Mouse (Mus musculus) stomach, embryonic 15.5 days (tissue): ENCODE measurements around the gene Glod4. TPM values are rescaled to one million over a fixed set of nuclear protein-coding genes. Genes with fewer than 3 reads are reported as not detected.

Experiments used
- ATAC-seq: fragments of 200-750 bp; cut with Nextera tagmentation; 2 replicates; pipeline ENCODE4 v1.8.0; 2017; ENCODE audit warnings: low read depth, moderate number of reproducible peaks, moderate TSS enrichment; ENCODE audit not compliant: insufficient read depth, low FRiP score
- H3K27ac ChIP-seq: fragments of 300-500 bp; sonication (generic); 2 replicates; pipeline ENCODE4 v1.5.1; 2015; ENCODE audit warnings: mild to moderate bottlenecking, inconsistent platforms
- H3K27me3 ChIP-seq: fragments of 300-500 bp; sonication (generic); replicated peaks from 2 replicates; pipeline ENCODE4 v1.6.1; 2015; ENCODE audit warnings: inconsistent platforms
- H3K36me3 ChIP-seq: fragments of 300-500 bp; sonication (generic); 2 replicates; pipeline ENCODE4 v1.6.1; 2015; ENCODE audit warnings: inconsistent platforms
- H3K4me1 ChIP-seq: fragments of 300-500 bp; sonication (generic); 2 replicates; pipeline ENCODE4 v1.6.1; 2015; ENCODE audit warnings: inconsistent platforms
- H3K4me2 ChIP-seq: fragments of 300-500 bp; sonication (generic); 2 replicates; pipeline ENCODE4 v1.6.1; 2015; ENCODE audit warnings: mild to moderate bottlenecking, inconsistent platforms
- H3K4me3 ChIP-seq: fragments of 300-500 bp; sonication (generic); replicated peaks from 2 replicates; pipeline ENCODE4 v1.5.1; 2015; ENCODE audit warnings: inconsistent platforms
- H3K9ac ChIP-seq: fragments of 300-500 bp; sonication (generic); 2 replicates; pipeline ENCODE4 v1.6.1; 2015; ENCODE audit warnings: inconsistent platforms
- H3K9me3 ChIP-seq: fragments of 300-500 bp; sonication (generic); 2 replicates; pipeline ENCODE4 v1.6.1; 2016; ENCODE audit warnings: inconsistent platforms
- WGBS: fragments of 180-500 bp; shearing (Covaris S2); methylation state at CpG from one replicate; pipeline ENCODE4 v1.1.7; 2015; 5-methylcytosine and 5-hydroxymethylcytosine counted together
- polyA plus RNA-seq: library from polyadenylated mRNA; unstranded; fragments of >200 nt; fragmentation: Nextera tagmentation; extraction: Ambion mirVana; gene quantifications from 2 replicates; pipeline ENCODE4 v1.2.1, GENCODE M21; 2015

Glod4 gene
- polyA plus RNA-seq, 1 experiment from 2014 or later = 119 TPM

DNA sequence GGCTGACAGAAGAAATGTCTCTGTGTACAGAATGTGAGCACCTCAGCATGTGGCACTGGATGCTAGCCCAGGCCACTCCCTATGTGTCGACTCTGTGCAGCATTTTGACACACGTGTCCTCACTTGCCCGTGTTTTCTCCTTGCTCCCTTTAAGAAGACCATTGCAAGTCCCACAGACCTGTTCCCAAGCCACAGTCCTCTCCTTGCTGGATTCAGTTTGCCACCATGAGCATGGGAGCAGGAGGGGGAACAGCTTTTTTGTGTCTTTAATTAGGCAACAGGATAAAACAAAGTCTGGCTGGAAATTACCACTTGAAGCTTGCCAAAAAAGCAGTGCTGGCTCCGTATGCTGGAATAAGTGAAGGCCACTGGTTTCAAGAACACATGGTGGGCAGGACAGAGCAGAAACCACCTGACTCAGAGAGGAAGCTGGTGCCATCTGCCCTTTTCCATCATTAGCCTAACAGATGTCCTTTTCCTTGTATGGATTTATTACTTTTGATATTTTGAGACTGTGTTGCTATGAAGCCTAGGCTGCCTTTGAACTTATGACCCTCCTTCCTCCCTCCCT is 12.0 kb upstream of the Glod4 start:
- no peak overlapping the region for H3K27ac ChIP-seq
- H3K4me3 ChIP-seq = no peak overlapping the region
- no peak overlapping the region for H3K4me2 ChIP-seq
- H3K4me1 ChIP-seq = 0 out of 2 replicates have a peak, but pooled peaks cover 5% of the 10 kb centered on the region
- H3K9me3 ChIP-seq = no peaks in the 10 kb centered on the region
- no peak for ATAC-seq
- peaks cover 8% of the 10 kb centered on the region for H3K36me3 ChIP-seq
- no peaks in the 10 kb centered on the region for H3K27me3 ChIP-seq
- no peak overlapping the region for H3K9ac ChIP-seq
- 64% methylated on average over 4 of the region's 4 CpGs for WGBS

DNA sequence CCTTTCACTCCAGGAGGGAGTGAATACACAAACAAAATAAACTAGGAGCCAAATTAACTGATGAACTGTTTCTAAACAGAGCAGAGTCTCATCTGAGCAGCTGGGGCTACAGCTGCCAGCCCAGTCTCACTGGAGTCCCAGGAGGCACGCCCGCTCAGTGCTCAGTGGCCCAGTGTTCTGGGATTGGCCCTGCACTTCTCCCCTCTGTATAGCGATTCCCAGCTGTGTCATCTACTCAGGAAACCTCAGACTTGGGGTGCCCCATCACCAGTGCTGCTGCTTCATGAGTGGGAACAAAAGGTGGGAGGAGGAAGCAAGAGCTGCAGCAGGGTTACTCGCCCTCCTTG is 10.4 kb upstream of the Glod4 start:
- H3K4me2 ChIP-seq = no peak overlapping the region
- no peak overlapping the region for H3K4me3 ChIP-seq
- H3K4me1 ChIP-seq = 0 out of 2 replicates have a peak, but pooled peaks cover 5% of the 10 kb centered on the region
- no peaks in the 10 kb centered on the region for H3K9me3 ChIP-seq
- WGBS = 67% methylated on average over 4 of the region's 4 CpGs
- H3K27me3 ChIP-seq = no peaks in the 10 kb centered on the region
- no peak overlapping the region for H3K9ac ChIP-seq
- no peak for ATAC-seq
- peaks cover 17% of the 10 kb centered on the region for H3K36me3 ChIP-seq
- H3K27ac ChIP-seq = peak overlapping the region; percentile 44; the same call in 1 of the 2 replicates

DNA sequence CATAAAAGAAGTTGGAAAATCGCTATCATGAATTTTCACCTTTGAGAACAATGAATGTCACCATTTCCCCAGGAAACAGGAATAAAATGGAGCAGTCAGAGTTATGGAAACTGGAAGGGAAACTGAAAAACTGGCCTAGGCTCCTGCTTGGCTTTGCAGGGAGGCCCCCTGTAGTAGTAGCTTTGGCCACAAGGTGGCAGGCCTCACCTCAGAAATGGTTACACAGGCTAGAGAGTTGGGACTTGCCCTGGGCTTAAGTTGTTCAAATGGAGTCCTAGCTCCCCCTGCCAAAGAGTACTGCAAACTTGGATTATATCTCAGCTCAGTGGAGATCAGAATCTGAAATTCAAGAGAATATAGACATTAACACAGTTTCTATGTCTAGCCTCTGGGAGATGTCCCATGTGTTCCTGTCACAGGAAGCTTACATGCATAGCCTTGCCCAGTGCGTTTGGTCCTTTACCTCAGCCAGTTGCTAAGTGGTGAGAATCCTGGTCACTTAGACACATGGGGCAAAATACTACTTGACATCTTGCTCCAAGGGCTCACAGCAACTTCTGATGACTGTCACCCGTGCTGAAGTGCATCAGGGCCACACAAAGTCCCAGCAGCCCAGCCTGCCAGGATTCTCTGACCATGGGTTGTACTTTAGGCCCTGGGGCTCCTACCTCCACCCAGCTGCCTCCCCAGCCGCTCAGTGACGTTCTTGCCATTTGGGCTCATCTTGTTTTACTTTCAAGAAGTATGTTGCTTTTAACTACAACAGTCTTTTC is 9.8 kb upstream of the Glod4 start:
- 44% methylated on average over 5 of the region's 5 CpGs for WGBS
- ATAC-seq = peak; percentile 54

DNA sequence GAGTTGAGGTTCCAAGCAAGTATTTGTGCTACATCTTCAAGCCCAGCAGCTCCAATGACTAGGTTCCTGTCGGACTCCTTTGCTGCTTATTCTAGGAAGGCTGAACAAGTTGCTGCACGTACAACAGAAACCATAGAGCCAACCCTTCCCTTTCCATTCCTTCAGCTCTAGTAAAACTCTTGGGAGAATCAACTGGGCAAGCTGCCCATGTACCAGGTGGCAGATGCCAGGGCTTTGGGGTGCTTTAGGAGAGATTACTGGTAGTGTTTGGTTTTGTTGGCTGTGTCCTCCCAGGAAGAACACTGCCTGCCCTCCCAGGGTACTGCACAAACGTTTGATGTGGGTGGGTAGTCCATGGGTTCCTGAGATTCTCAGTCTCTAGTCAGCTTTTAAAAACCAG is 8.5 kb upstream of the Glod4 start:
- 60% methylated on average over 3 of the region's 3 CpGs for WGBS
- ATAC-seq = no peak
- no peak overlapping the region for H3K27ac ChIP-seq
- H3K36me3 ChIP-seq = peaks cover 17% of the 10 kb centered on the region
- no peak overlapping the region for H3K4me3 ChIP-seq
- H3K27me3 ChIP-seq = no peaks in the 10 kb centered on the region
- 0 out of 2 replicates have a peak, but pooled peaks cover 5% of the 10 kb centered on the region for H3K4me1 ChIP-seq
- no peaks in the 10 kb centered on the region for H3K9me3 ChIP-seq
- H3K9ac ChIP-seq = no peak overlapping the region
- no peak overlapping the region for H3K4me2 ChIP-seq

More for the DNA sequence above, 9.8 kb upstream of the Glod4 start:
- Histone ChIP-seq H3K4me1 (0 out of 2 replicates have a peak, but pooled peaks cover 5% of the 10 kb centered on the region), H3K4me2 (no peak overlapping the region), H3K27me3 (no peaks in the 10 kb centered on the region), H3K36me3 (peaks cover 17% of the 10 kb centered on the region), H3K27ac (peak overlapping the region; percentile 44; the same call in 1 of the 2 replicates), H3K9ac (no peak overlapping the region), H3K9me3 (no peaks in the 10 kb centered on the region), H3K4me3 (no peak overlapping the region)

DNA sequence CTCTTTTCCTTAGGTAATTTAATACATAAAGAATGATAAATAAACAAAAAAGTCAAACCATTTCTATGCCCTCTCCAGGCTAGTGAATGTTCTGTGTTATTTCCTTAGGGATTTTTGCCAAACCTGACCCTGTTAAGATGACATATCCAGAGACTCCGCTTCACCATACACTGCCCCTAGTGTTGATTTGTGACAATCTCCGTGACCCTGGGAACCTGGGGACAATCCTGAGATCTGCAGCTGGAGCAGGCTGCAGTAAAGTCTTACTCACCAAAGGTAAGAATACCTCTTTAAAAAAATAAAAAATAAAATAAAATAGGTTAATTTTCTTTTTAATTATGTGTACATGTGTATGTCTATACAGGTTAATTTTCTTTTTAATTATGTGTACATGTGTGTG is 3.7 kb upstream of the Glod4 start:
- Histone ChIP-seq H3K27me3 (no peaks in the 10 kb centered on the region), H3K9me3 (no peaks in the 10 kb centered on the region), H3K4me3 (no peak overlapping the region), H3K27ac (no peak overlapping the region), H3K36me3 (peaks cover 14% of the 10 kb centered on the region), H3K4me1 (0 out of 2 replicates have a peak, but pooled peaks cover 6% of the 10 kb centered on the region), H3K4me2 (no peak overlapping the region), H3K9ac (no peak overlapping the region)
- WGBS = 57% methylated on average over 2 of the region's 2 CpGs
- ATAC-seq = no peak

DNA sequence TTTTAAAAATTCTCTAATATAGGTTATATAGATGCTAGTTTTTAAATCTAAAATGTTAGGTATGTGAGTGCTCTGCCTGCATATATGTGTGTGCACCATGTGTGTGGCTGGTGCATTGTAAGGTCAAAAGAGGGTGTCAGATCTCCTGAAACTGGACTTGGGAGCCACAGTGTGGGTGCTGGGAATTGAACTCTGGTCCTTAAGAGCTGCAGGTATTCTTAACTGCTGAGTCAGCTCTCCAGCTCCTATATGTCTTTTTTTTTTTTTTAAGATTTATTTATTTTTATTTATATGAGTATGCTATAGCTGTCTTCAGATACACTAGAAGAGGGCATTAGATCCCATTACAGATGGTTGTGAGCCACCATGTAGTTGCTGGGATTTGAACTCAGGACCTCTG is 2.9 kb upstream of the Glod4 start:
- ATAC-seq = no peak
- no peak overlapping the region for H3K4me3 ChIP-seq

DNA sequence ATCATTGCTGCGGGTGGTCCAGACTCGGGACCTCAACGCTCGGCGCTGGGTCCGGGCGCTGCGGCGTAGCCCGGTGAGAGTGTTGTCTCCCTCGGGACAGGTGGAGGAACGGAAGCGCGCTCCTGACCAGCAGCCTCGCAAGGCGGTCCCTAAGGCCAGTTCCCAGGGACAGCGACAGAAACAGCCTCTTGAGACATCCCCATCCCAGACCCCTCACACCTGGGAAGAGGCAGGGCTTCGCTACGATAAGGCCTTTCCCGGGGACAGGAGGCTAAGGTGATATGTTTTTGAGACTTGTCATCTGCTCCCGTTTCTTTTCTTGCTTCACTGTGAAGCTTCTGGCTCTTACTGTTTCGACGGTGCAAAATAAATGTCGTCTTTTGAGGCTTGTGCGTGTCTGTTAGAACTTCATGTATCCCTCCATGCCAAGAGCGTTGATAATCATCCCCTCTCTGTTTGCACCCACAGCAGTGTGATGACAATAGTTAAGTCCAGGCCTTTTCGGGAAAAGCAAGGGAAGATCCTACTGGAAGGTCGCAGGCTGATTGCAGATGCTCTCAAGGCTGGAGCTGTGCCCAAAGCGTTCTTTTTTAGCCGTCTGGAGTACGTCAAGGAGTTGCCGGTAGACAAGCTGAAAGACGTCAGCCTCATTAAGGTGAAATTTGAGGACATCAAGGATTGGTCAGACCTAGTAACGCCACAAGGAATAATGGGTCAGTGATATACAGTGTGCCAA is 454 bp upstream of the Glod4 start:
- Histone ChIP-seq H3K9me3 (no peaks in the 10 kb centered on the region), H3K4me1 (0 out of 2 replicates have a peak, but pooled peaks cover 6% of the 10 kb centered on the region), H3K27me3 (no peaks in the 10 kb centered on the region), H3K4me2 (peak overlapping the region; percentile 80), H3K27ac (peak overlapping the region; percentile 74), H3K9ac (peak overlapping the region; percentile 83), H3K4me3 (peak overlapping the region; percentile 86), H3K36me3 (peaks cover 11% of the 10 kb centered on the region)
- 2% methylated on average over 34 of the region's 34 CpGs for WGBS
- ATAC-seq = no peak; the same call in 1 of the 2 replicates

More for the DNA sequence above, 2.9 kb upstream of the Glod4 start:
- H3K27me3 ChIP-seq = no peaks in the 10 kb centered on the region
- 0 out of 2 replicates have a peak, but pooled peaks cover 6% of the 10 kb centered on the region for H3K4me1 ChIP-seq
- H3K9ac ChIP-seq = no peak overlapping the region
- H3K4me2 ChIP-seq = no peak overlapping the region
- no peaks in the 10 kb centered on the region for H3K9me3 ChIP-seq
- H3K27ac ChIP-seq = no peak overlapping the region
- H3K36me3 ChIP-seq = peaks cover 14% of the 10 kb centered on the region

DNA sequence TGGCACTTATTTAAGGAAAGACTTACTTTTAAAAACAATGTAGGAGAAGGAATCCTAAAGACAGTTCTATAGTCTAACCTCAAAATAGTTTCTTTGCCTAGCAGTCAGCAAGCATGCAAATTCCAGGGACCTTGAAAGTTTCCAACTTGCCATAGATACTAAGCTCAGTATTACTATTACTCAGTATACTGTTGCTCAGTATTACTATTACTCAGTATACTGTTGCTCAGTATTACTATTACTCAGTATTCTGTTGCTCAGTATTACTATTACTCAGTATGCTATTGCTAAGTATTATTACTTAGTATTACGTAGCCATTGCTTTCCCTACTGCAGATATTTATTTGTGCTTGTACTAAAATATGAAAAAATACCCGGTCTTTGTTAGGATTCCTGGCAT is 3.8 kb downstream of the Glod4 start:
- Histone ChIP-seq H3K9me3 (no peaks in the 10 kb centered on the region), H3K4me1 (0 out of 2 replicates have a peak, but pooled peaks cover 3% of the 10 kb centered on the region), H3K27ac (no peak overlapping the region), H3K4me2 (no peak overlapping the region), H3K27me3 (no peaks in the 10 kb centered on the region), H3K9ac (no peak overlapping the region), H3K36me3 (peaks cover 11% of the 10 kb centered on the region), H3K4me3 (no peak overlapping the region)
- WGBS = 92% methylated on average over 2 of the region's 2 CpGs
- ATAC-seq = no peak

DNA sequence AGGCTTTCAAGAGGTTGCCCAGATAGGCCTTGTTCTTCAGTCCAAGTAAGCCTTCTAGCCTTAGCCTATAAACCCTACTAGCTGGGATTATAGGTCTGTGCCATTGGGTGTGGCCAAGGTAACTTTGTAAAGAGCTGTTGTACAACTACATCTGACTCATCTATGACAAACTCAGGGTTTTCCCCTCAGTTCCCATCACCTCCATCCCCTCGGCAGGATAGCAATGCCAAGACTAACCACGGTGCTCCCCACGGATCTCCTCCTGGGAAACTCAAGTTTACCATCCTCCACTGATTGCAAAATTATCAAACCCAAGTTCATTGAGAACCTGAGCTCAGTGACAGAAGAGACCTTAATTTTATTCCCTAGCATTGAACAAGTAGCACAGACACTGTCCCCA is 7.4 kb downstream of the Glod4 start:
- Histone ChIP-seq H3K27ac (no peak overlapping the region), H3K27me3 (no peaks in the 10 kb centered on the region), H3K4me1 (no peaks in the 10 kb centered on the region), H3K9me3 (no peaks in the 10 kb centered on the region), H3K9ac (no peak overlapping the region), H3K4me2 (no peak overlapping the region), H3K36me3 (peaks cover 34% of the 10 kb centered on the region), H3K4me3 (no peak overlapping the region)
- WGBS = 85% methylated on average over 3 of the region's 3 CpGs
- no peak for ATAC-seq

DNA sequence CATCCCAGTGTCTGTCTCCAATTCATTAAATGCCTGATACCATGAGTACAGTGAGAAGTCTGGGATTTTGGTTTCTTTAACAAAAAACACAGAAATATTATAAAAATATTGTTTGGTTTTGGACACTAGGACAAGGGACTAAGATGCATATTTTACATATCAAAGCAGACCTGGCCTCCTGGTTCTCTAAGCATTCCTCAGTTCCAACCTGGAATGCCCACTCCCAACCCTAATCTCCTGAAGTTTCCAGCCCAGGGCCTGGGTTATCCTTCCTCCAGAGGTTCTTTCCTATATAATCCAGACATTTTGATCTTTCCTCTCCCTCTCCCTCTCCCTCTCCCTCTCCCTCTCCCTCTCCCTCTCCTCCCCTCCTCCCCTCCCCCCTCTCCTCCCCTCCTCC is 18.5 kb downstream of the Glod4 start:
- H3K27ac ChIP-seq = no peak overlapping the region
- no peak overlapping the region for H3K4me2 ChIP-seq
- H3K4me1 ChIP-seq = no peaks in the 10 kb centered on the region
- no peaks in the 10 kb centered on the region for H3K27me3 ChIP-seq
- no peaks in the 10 kb centered on the region for H3K9me3 ChIP-seq
- H3K36me3 ChIP-seq = peaks cover 4% of the 10 kb centered on the region; the same call in 1 of the 2 replicates
- H3K4me3 ChIP-seq = no peak overlapping the region
- ATAC-seq = no peak
- H3K9ac ChIP-seq = no peak overlapping the region

DNA sequence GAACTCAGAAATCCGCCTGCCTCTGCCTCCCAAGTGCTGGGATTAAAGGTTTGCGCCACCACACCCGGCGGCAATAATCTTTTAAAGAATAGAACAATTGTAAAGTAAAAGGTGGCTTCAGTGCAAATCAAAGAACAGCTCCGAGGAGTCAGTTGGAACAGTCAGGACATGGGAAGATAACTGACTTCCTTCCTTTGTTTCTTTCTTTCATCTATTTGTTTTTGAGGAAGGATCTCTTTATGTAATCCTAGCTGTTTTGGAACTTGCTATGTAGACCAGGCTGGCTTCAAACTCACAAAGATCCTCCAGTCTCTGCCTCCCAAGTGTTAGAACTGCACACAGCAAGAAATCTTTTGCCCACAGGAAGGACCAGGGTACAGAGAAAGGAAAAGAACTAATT is 18.9 kb downstream of the Glod4 start:
- Histone ChIP-seq H3K9me3 (no peaks in the 10 kb centered on the region), H3K9ac (no peak overlapping the region), H3K4me2 (no peak overlapping the region), H3K27ac (no peak overlapping the region), H3K36me3 (peaks cover 7% of the 10 kb centered on the region; the same call in 1 of the 2 replicates), H3K4me3 (no peak overlapping the region), H3K27me3 (no peaks in the 10 kb centered on the region), H3K4me1 (no peaks in the 10 kb centered on the region)
- WGBS = 92% methylated on average over 5 of the region's 5 CpGs
- no peak for ATAC-seq

DNA sequence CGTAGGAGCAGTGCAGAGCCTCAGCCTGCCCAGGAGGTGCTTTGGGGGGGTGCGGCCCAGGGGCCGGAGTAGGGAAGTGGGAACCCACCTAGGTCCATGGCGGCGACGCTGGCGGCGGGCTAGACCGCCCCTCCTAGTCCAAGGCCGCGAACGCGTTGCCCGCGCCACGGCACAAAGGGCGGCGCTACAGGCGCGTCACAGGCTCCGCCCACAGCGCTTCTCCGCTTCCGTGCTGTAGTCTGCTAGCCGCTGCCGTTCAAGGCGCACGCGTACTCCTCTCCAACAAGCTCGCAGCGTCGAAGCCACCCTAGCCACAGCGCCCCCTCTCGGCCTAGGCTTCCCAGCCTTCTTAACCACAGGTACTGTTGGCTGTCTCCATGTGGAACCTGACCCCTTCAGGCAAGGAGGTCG is 26.1 kb downstream of the Glod4 start, which contains the start of the genes Dbil5 and Gemin4:
TSS of gene Dbil5 (plus strand) at position 219 of the 411 bp plus-strand sequence.
TSS of gene Gemin4 (minus strand) at position 275 of the 411 bp plus-strand sequence.
- WGBS = 0% methylated on average over 33 of the region's 35 CpGs
- Histone ChIP-seq H3K9me3 (no peaks in the 10 kb centered on the region), H3K27me3 (no peaks in the 10 kb centered on the region), H3K4me2 (peak within 1 kb of the TSS; percentile 73), H3K27ac (peak within 1 kb of the TSS; percentile 96), H3K4me3 (peak within 1 kb of the TSS; percentile 93), H3K4me1 (no peaks in the 10 kb centered on the region), H3K36me3 (peaks cover 15% of the 10 kb centered on the region), H3K9ac (peak within 1 kb of the TSS; percentile 82)
- peak; percentile 95 for ATAC-seq
